Mouse (Mus musculus) mesoderm, embryonic 11.5 days (tissue): ENCODE data around the gene Urgcp.

Source experiments
- DNase-seq: peaks from one replicate; pipeline ENCODE4 v3.0.0-alpha.2; 2012; ENCODE audit warnings: low read depth, low spot score

The Urgcp gene

DNA sequence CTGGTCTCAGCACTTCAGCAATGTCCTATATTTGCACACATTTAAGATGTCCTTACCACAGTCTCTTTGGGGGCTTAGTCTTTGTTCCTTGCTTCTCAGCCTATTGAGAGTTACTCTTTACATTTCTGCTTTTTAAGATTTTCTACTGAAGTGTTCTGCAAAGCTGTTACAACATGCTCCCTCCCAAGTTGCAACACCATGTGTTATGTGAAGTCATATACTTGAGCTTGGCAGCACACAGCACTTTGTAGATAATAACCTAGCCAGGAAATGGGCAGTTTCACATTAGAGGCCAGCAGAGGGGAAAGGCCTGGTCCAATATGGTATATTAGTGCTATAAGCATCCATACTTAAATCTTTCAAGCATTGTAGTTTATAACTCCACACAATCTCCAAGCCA is 23.6 kb upstream of the Urgcp start:
- no peak for DNase-seq

DNA sequence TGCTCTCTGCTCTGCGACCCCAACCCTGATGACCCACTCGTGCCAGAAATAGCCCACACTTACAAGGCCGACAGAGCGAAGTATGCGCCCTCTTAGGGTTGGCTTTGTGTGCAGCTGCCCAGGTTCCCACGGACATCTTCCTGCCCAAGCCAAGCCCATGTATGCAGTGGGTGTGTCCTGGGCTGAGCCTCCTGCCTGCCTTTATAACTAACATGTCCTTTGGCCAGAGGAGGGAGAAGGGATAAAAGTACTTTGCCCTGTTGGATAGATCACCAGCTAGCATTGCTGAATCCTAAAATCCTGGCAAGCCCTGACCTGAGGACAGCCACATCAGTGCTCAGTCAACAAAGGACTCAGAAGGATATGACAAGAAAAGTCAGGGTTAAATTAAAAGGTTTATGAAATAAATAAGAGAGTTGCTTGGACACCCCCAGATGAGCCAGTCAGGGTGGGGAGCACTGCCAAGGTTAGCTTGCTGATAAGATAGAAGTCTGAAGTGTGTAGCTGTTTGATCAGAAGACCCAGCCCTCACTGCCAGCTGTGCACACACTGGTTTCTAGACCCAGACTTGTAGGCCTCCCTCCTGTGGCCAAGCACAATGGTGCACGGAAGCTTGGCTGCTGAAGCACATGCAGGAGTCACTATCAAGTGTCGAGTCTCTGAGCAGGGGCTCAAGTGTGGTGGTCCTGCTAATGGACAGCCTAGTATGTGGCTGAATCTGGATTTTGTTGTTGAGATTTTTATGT is 20.2 kb upstream of the Urgcp start:
- no peak for DNase-seq

DNA sequence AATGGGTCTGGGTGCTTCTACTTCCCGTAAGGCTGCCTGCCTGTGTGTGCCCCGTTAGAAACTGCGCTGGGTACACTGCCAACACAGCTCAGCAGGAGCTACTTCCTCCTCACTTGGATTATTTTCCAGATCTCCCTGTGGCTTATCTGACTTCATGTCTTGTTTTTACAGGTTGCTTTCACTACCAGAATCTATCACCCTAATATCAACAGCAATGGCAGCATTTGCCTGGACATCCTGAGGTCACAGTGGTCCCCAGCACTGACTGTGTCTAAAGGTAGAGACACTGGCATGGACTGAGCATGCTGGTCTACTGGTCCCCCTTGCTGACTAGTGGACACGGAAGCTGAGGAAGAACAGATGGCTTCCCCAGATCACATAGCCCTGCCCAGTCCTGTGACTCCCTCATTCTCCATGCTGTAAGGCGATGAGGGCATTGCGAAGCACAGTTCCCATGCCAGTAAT is 17.9 kb upstream of the Urgcp start:
- no peak for DNase-seq

DNA sequence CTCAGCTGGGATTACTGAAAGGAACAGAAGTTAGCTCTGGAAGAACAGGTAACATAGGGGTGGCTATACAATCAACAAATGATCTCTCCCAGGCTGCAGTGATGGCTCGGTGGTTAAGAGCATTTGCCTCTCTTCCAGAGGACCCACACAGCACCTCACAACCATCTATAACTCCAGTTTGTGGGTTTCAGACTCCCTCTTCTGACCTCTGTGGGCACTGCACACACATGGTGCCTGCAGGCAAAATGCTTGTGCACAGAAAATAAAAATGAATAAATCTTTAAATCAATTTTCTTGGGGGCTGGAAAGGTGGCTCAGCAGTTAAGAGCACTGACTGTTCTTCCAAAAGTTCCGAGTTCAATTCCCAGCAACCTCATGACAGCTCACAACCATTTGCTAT is 16.3 kb upstream of the Urgcp start:
- DNase-seq: no peak

DNA sequence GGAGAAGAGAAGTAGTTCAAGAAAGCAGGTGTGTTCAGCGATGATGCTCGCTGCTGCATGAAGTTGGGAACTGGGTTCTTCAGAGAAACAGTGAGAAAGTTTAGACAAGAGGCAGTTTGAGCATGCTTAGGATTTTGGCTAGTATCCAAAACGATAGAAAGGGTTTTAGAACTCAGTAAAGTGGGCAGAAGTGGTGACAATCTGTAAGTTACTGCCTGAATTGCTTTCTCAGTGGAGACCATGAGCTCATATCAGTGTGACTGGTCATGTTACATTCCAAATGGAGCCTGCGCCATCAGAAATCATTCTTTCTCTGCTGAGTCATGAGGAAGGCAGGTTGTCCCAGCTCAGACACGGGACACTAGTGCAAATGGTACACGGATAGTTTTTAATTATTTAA is 3.8 kb upstream of the Urgcp start:
- DNase-seq: no peak

DNA sequence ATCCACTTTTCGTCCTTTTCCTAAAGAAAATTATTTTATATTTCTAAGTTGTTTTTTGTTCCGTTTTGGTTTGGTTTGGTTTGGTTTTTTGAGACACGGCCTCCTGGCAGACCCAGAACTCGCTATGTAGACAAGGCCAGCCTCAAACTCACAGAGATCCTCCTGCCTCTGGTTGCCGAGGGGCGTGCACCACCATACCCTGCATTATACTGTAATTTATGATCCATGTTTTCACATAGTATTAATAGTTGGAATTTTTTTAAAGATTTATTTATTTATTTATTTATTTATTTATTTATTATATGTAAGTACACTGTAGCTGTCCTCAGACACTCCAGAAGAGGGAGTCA is 432 bp upstream of the Urgcp start:
- DNase-seq: no peak

DNA sequence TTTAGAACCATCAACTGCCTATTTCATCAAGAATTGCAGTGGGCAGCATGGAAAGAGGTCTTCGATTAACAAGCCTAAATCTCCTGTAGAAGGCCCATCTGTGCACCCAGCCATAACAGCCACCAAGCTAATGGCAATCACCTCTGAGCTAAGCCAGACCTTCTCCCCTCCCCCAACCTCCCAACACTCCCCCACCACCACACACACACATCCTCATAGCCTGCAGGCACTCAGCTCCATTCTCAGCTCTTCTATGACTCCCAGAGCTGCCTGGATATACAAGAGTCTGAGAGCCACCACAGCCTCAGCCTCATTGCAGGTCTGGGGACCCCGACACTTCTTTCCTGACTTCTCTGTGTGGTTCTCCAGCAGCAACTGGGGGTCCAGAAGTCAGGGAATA is 8.4 kb downstream of the Urgcp start:
- no peak for DNase-seq

DNA sequence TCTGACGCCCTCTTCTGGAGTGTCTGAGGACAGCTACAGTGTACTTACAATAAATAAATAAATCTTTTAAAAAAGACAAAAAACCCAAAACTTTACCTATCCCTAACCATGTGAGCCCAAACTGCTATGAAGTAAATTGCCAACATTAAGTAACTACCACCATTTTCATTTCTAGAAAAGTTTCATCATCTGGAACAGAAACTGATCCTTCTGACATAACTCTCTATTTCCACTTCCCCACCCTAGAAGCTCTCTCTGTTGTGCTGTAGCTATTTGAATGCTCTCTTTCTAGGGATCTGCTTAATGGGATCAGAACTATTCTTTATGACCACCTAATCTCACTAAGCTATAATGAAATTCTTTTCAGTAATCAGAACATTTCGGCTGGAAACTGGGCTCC is 17.2 kb downstream of the Urgcp start:
- DNase-seq: no peak

DNA sequence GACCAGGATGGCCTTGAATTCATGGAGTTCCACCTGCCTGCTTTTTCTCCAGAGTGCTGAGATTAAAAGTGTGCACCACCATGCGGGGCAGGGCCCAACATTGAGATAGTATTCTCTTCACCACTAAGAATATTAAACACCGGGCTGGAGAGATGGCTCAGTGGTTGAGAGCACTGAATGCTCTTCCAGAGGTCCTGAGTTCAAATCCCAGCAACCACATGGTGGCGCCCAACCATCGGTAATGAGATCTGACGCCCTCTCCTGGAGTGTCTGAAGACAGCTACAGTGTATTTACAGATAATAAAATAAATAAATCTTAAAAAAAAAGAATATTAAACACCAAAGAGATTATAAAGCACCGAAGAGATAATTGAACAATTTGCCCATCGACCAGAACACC is 20.1 kb downstream of the Urgcp start:
- no peak for DNase-seq

DNA sequence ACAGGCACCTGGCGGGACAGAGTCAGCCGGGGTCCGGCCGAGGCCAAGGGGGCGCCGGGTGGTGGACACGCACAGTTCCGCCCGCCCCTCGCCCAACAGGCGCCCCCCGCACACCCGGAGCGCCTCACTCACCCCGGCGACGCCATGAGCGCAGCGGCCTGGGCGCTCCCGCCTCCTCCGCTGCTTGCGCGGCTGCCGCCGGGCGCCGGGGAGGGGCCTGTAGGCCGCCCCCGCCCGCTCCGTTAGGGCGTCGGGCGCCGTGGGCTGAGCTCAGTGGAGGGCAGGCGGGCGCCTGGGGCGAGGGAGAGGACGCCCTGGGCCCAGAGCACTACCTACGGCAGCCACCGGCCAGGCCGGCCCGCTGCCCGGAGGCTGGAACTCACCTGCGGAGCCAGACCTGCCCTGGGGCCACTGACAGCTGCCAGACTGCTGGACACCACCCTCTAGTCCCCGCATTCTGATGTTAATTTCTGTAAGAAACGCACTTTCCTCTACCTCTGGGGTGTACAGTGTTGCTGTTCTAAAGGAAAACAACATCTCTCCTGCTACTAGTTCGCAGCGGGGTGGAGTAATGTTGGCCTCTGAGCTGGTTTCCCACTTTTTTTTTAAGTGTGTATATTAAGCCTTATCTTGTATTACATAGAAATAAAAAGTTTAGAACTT is 21.1 kb downstream of the Urgcp start:
- peak; percentile 57 for DNase-seq

DNA sequence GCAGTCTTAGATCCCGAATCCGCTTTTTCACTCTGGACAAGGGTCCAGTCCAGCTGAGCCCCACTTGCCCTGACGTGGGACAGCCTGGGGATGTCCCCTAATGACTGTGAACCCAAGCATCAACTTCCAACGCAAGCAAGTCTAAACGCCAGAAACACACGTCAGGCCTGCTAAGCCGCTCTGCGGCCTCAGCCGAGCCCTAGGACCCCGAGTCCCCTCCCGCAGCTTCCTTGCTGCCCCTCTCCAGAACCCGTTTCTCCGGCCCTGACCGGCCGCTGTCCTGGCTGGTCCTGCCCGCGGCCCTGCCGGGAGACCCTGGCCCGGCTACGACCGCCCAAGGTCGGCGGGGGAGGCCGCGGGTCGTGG is 21.6 kb downstream of the Urgcp start:
- DNase-seq: peak; percentile 37

DNA sequence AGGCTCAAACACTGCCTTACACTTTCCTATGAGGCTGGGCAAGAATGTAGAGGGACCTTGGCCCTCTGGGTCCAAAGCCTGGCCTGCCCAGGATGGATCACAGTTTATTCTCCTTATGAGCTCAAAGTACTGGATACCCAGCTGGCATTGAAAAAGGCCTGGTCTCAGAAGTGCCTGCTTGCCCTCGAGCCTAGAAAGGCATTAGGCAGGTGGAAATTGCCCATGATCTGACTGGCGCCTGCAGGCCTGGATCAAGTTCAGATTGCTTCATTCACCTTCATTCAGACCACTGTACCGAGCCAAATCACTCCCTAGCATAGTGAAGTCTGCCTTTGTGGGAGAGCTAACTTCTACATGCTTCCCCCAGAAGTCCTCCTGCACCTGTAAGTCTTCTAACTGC is 22.3 kb downstream of the Urgcp start:
- no peak for DNase-seq

DNA sequence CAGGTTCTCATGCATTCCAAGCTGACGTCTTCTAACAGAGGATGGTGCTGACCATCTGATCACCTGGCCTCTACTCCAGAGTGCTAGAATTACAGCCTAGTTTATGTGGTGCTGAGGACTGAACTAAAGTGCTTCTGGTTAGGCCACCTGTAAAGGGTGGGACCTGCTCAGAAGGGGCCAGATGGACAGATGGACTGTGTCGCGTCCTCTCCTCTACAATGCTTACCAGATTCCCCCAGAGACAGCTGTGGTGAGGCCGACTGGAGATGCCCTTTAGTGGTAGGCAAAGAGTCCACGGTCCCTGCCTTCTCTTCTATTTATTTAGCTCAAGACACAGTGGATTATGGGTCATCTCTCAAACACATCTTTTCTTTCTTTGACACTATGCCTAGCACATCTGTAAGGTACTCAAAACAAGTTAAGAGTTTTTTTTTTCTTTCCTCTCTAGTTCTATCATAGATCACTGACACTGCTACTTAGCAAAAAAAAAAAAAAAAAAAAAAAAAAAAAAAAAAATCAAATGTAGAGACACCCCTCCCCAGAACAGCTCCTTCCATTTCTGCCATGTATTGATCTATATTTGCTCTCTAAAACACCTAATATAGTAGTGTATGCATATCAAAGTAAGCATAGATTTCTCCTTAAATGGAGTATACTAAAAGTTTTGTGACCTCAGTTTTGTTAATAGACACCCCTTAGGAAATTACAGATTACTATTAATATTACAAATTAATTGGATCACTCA is 23.1 kb downstream of the Urgcp start:
- DNase-seq: no peak

DNA sequence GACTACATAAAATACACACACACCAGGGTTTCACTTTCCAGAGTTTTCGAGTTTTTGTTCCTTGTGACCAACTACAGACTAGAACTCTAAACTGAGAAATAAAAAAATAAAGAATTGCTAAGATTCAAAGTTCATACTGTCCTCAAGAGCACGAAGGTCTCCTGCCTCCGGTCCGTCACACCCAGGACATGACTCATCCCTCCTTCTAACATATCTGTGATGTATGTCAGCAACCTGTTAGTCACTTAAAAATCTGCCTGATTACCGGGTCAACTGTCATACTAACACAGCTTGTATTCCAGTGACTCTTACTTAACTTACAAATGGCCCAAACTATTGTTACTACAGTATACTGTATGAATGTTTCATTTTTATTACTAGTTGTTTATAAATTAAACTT is 25.0 kb downstream of the Urgcp start:
- no peak for DNase-seq

DNA sequence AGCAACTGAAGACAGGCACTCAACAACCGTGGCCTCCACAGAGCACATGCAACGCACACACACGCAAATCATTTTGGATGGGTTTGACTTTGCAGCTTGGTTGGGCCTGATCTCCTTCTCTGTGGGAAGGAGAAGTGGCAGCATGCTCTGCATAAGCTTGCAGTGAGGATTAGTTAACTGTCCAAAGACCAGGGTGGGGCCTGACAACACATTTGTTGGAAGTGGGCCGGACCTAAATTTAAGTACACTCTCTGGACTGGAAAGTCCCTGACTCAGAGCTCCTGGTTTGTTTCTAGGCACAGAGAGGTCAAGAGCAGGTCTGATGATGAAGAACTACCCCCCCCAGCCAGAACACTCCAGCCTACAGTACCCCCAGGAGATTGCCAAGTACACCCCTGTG is 27.9 kb downstream of the Urgcp start:
- no peak for DNase-seq

DNA sequence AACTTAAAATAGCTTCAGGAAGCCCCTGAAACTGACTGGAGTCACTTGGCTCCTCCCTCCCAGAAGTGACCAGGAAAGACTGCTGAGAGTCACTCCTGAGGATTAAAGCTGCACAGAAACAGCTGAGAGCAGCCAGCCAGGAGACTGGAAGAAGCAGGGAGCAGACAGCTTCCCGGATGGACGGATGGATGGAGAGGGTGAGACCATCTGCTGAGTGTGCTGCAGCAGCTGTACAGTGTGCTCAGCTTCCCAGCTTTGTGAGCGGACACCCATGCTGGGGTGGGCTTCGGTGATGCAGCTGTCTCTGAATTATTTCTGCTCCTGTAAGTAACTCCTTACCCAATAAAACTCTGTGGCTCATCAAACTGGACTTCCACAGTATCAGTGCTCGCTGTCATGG is 29.8 kb downstream of the Urgcp start:
- DNase-seq: no peak

DNA sequence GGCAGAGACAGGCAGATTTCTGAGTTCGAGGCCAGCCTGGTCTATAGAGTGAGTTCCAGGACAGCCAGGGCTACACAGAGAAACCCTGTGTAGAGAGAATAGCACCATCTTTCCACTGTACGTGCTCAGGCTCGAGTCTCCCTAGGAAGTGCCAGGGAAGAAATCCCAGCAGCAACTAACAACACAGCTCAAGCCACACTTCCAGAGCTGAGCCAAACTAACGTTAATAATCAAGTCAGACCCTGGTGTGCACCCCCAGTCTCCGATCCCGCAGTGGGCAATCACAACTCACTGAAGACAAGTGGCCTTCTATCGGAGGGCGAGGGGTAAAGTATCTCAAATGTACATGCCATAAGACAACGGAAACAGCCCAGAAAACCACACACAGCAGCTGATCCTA is 32.6 kb downstream of the Urgcp start:
- no peak for DNase-seq

DNA sequence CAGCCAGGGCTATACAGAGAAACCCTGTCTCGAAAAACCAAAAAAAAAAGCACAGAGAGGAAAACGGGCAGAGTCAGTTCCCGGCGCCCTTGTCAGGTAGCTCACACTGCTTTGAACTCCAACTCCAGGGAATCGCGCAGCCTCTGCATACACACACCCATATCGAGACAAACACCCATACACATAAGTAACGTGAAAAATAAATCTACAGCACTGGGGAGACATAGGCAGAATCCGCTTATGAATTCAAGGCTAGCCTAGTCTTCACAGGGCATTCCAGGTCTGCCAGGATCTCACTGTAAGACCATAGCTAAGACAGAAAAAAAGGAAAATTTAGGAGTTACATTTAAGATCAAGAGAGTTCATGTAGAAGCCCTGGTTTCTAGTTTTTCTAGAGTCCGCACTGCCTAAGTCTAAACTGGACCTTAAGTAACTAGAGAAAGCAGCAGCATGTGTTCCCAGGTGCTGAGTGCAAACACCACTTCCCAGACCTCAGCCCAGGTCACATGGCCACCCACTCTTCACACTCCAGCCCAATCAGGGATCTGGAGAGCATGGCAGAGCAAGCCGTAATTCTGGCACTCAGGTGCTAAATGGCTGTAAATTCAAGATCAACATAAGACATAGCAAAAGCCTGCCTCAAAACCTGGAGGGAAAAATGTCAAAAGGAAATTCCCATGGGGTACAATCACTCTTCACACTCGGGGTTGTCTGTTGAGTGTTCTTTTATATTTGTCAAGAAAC is 43.4 kb downstream of the Urgcp start:
- DNase-seq: no peak

DNA sequence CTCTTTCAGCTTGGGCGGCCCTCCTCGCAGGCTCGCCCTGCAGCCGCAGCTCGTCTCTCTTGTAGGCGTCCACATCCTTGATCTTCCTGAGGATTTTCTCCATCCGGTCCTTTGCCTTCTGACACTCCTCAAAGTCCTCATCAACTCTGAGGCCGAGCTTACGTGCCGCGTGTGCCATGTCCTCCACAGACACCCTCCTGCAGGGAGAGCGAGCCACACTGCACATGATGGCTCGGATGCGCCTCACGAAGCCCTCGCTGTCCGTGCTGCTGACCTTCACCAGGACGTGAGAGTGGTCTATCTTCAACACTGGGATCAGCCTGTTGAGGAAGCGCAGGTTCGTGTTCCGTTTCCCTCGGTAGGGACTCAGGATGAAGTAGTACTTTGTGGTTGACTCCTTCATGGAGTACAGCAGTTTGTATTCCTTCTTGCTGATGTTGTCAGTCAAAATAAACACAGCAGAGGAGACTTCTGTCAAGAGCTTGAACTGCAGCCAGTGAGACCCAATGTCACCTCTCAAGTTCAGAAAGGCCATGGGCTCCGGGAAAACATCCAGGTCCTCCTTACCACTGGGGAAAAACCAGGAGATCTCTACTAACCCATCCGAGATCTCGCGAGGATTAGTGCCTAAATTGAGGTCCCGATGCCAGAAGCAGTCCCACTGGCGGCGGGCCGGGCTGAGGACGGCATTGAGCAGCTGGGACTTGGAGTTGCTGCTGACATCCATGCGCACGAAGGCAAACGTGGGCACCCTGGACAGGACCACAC is 45.1 kb downstream of the Urgcp start:
- no peak for DNase-seq

DNA sequence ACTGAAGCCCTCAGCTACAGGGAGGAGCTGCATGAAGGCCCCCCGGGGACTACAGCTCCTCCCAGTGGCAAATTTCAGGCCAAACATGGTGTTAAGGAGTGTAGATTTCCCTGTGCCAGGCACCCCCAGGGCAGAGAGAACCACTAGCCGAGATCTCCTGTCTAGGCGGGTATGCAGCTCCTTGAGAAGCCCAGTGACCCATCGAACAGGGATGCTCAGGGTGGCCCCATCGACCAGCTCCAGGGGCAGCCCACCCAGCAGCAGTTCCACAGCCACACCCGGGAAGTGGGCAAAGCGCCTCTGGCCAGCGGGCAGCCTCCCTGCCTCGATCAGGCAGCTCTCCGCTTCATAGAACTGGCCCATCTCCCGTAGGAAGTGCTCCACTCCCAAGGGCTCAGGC is 45.9 kb downstream of the Urgcp start:
- DNase-seq: no peak

DNA sequence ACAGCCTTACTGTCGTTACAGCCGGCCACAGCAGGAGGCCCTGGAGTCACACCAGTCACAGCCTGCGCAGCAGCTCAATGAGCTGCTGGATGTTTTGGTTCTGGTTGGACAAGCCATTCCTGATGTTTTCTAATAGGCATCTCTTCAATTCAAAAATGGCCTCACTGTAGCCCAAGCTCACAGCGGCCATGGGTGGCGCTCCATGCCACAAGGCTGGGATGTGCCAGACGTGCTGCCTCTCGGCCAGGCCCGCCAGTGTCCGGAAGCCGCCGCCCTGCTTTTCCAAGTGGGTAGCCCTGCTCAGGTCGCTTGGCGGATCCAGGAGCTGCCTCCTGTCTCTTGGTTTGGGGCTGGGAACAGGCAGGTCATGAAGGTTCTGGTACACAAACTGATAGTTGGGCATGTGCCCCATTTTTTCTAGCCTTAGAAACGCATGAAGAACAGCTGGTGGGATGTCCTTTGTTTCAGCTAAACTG is 46.5 kb downstream of the Urgcp start, which contains the start of gene Mrps24:
Gene Mrps24, minus strand, starts transcription at position 51 of the 476 bp plus-strand sequence.
- no peak for DNase-seq
